Mouse (Mus musculus) forebrain, embryonic 16.5 days (tissue): ENCODE measurements around the gene Pbx3. TPM values are rescaled to one million over a fixed set of nuclear protein-coding genes. Genes with fewer than 3 reads are reported as not detected.

Experiments
- ATAC-seq: fragments of 200-750 bp; cut with Nextera tagmentation; 2 replicates; pipeline ENCODE4 v1.8.0; 2017; ENCODE audit warnings: mild to moderate bottlenecking, moderate library complexity
- H3K27ac ChIP-seq: fragments of 300-500 bp; sonication (generic); 2 replicates; pipeline ENCODE4 v1.5.1; 2014; ENCODE audit warnings: low read length, control low read depth
- H3K27me3 ChIP-seq: fragments of 300-500 bp; sonication (generic); replicated peaks from 2 replicates; pipeline ENCODE4 v1.6.1; 2014; ENCODE audit warnings: low read length; ENCODE audit not compliant: control insufficient read depth, insufficient read depth
- H3K36me3 ChIP-seq: fragments of 300-500 bp; sonication (generic); 2 replicates; pipeline ENCODE4 v1.6.1; 2014; ENCODE audit not compliant: control insufficient read depth, insufficient read depth
- H3K4me1 ChIP-seq: fragments of 300-500 bp; sonication (generic); replicated peaks from 2 replicates; pipeline ENCODE4 v1.6.1; 2014; ENCODE audit warnings: low read length; ENCODE audit not compliant: control insufficient read depth, insufficient read depth
- H3K4me2 ChIP-seq: fragments of 300-500 bp; sonication (generic); 2 replicates; pipeline ENCODE4 v1.6.1; 2014; ENCODE audit warnings: mild to moderate bottlenecking, low read length, control low read depth
- H3K4me3 ChIP-seq: fragments of 300-500 bp; sonication (generic); replicated peaks from 2 replicates; pipeline ENCODE4 v1.5.1; 2014; ENCODE audit warnings: mild to moderate bottlenecking, low read length, control low read depth
- H3K9ac ChIP-seq: fragments of 300-500 bp; sonication (generic); replicated peaks from 2 replicates; pipeline ENCODE4 v1.6.1; 2014; ENCODE audit warnings: low read depth, low read length, control low read depth
- H3K9me3 ChIP-seq: fragments of 300-500 bp; sonication (generic); 2 replicates; pipeline ENCODE4 v1.6.1; 2016; ENCODE audit warnings: low read length; ENCODE audit not compliant: control insufficient read depth
- WGBS: fragments of 180-500 bp; shearing (Covaris S2); extraction: QIAGEN DNeasy Blood & Tissue Kit; methylation state at CpG from one replicate; pipeline ENCODE4 v1.1.7; 2014; 5-methylcytosine and 5-hydroxymethylcytosine counted together
- polyA plus RNA-seq: library from polyadenylated mRNA; unstranded; fragments of >200 nt; fragmentation: Nextera tagmentation; extraction: Ambion mirVana; gene quantifications from 2 replicates; pipeline ENCODE4 v1.2.1, GENCODE M21; 2015

Gene Pbx3
- polyA plus RNA-seq, 1 experiment from 2014 or later, result 71.1 TPM

DNA sequence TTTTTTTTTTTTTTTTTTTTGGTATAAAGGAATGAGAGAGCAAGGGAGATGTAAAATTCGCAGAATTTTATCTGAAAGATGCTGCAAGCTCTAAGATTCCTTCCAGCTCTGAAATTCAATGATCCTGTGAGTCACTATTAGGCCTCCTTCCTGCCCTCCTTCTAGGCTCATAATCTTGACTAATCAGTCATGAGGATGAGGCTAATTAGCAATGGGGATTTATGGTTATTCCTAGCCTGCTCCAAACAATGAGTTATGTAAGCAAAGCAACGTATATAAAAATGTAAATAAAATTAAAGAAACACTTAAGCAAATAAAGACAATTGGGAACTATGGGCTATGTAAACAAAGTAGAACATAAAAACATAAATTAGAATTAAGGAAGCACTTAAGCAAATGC is 1.4 kb upstream of the Pbx3 start:
- H3K27me3 ChIP-seq, result no peaks in the 10 kb centered on the region
- H3K27ac ChIP-seq, result no peak overlapping the region
- no peaks in the 10 kb centered on the region for H3K36me3 ChIP-seq
- ATAC-seq, result no peak
- H3K9me3 ChIP-seq, result no peaks in the 10 kb centered on the region
- no peak overlapping the region for H3K4me2 ChIP-seq
- no peak overlapping the region for H3K9ac ChIP-seq
- 61% methylated on average over 2 of the region's 2 CpGs for WGBS
- H3K4me3 ChIP-seq, result no peak overlapping the region
- H3K4me1 ChIP-seq, result peaks cover 15% of the 10 kb centered on the region

DNA sequence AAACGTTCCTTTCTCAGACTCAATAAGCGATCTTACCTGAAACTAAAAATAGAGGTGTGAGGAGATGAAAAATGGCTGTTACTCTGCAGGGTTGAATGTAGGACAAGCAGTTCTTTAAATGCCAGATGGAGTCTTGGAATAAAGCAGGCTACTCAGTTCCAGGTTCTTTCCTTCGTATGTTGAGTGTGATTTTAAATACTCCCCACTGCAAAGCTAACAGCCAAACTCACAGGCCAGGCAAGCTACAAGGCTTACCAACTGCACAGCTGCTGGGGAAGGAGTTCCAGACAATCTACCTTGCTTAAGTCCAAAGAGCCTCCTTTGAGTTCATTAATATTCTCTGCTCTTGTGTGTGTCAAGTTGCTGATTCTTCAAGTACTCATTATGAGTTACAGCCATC is 944 bp upstream of the Pbx3 start:
- Histone ChIP-seq H3K27ac (no peak overlapping the region), H3K4me3 (no peak overlapping the region), H3K9ac (no peak overlapping the region), H3K9me3 (no peaks in the 10 kb centered on the region), H3K36me3 (no peaks in the 10 kb centered on the region), H3K4me2 (no peak overlapping the region), H3K4me1 (peaks cover 15% of the 10 kb centered on the region), H3K27me3 (no peaks in the 10 kb centered on the region; the same call in 1 of the 2 replicates)
- ATAC-seq, result no peak
- WGBS, result 33% methylated on average over 3 of the region's 3 CpGs

DNA sequence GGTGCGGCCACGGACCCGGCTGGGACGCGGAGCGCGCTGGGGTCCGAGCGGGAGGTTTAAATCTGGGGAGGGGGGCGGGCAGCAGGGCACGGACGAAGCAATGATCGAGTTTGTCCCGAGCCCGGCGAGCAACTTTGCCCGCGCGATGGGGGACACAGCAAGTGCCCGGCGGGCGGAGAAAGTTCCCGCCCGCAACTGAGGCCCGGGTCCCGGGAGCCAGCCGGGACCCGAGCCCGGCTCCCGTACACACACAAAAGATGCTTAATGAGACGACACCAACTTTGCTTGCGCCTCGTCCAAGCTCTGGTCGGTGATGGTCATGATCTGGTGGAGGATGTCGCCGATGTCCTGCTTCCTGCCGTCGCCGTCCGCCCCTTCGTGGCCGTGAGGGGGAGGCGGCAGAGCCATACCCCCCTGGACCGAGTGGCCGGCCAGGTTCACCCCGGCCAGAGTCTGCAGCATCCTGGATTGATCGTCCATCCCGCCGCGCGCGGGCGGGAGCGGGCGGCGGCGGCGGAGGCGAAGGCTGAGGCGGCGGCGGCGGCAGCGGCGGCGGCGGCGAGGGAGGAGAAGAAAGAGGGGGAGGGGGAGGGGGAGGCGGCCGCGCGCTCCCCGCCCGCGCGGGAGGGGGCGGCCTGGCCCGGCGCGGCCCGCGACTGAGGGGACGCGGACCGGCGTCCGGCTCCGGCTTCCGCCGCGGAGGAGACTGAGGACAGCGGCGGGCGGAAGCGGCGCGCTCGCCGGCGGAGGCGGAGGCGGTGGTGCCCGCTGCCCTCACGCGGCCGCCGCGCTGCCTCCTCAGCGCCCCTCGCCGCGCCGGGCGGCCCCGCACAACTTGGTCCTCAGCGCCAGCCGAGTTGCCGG is 1.3 kb downstream of the Pbx3 start:
- Histone ChIP-seq H3K27ac (peak overlapping the region; percentile 86), H3K27me3 (peaks cover 2% of the 10 kb centered on the region; the same call in 1 of the 2 replicates), H3K4me1 (peaks cover 15% of the 10 kb centered on the region), H3K9me3 (no peaks in the 10 kb centered on the region), H3K36me3 (no peaks in the 10 kb centered on the region), H3K4me3 (peak overlapping the region; percentile 79), H3K9ac (peak overlapping the region; percentile 81), H3K4me2 (peak overlapping the region; percentile 57)
- WGBS, result under 1% methylated on average over 67 of the region's 118 CpGs
- peak; percentile 46 for ATAC-seq

DNA sequence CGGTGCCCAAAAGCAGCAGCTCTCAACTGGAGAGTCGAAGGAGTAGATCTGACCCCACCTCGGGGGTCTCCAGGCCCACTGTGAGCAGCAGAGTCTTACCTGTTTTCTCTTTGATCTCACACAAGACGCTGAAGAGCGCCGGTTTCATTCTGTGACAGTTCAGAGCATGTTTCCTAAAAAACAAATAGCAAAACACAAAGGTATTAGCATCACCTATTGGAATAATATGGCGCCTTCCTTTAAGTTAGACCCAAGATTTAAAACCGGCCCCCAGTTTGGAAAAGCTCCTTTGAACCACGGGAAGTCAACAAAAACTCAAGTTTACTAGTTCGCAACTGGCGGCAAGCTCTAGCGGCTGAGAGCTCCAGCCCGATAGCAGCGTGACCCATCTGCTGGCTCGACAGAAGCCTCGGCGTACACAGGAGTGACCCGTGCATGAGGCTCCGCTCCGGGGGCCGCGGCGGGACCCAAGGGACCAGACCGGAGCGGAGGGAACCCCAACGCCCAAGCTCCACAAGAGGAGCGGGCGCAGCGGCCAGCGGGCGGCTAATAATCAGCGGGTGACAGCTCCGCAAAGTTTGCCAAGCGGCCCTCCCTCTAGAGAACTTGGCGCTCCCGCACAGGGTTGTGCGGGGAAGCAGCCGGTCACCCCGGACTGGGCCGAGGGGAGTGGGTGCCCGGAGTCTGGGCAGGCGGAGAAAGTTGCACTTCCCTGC is 2.1 kb downstream of the Pbx3 start:
- peaks cover 2% of the 10 kb centered on the region; the same call in 1 of the 2 replicates for H3K27me3 ChIP-seq
- peaks cover 15% of the 10 kb centered on the region for H3K4me1 ChIP-seq
- no peaks in the 10 kb centered on the region for H3K9me3 ChIP-seq
- peak overlapping the region; percentile 79 for H3K4me3 ChIP-seq
- H3K4me2 ChIP-seq, result peak overlapping the region; percentile 57
- peak overlapping the region; percentile 81 for H3K9ac ChIP-seq
- H3K36me3 ChIP-seq, result no peaks in the 10 kb centered on the region
- WGBS, result under 1% methylated on average over 36 of the region's 42 CpGs
- no peak for ATAC-seq
- peak overlapping the region; percentile 86 for H3K27ac ChIP-seq

DNA sequence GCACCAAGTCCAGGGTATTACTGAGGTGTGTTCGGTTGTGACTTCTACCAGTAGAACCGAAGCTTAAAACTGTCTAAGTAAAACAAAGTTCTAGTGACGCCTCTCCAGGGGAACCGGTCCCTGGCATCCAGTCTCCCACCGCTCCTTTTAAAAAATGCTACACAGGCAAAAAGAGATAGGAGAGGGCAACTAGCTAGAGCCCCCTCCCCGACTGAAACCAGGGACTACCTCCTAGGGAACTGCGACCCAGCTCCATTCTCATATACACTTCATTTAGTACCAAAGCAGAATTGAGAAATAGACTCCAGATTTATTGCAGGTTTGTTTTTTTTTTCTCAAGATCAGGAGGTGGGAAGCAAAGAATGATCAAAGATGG is 2.6 kb downstream of the Pbx3 start:
- peak overlapping the region; percentile 79 for H3K4me3 ChIP-seq
- ATAC-seq, result no peak
- WGBS, result 15% methylated on average over 7 of the region's 7 CpGs

DNA sequence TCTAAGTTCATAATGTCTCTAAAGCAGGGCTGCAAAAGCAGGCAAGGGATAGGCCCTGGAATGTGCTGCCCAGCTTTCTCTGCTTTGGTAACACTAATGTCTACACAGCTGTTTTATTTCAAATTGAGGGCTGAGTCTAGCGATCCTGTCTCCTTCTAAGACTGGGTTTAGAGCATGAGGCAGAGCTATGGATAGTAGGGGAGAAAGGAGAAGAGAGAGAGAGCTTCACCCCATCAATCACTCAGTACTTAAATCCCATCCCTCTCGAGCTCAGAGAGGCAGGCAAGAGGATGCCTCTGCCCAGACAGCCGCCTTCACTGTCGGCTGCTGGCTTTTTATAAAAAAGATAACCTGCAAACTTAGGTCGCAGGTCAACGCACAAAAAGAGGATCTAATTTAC is 4.5 kb downstream of the Pbx3 start:
- Histone ChIP-seq H3K9me3 (no peaks in the 10 kb centered on the region), H3K4me3 (peak overlapping the region; percentile 26), H3K4me1 (peaks cover 14% of the 10 kb centered on the region), H3K27me3 (peaks cover 5% of the 10 kb centered on the region; the same call in 1 of the 2 replicates), H3K27ac (0 out of 2 replicates have a peak overlapping the region, but pooled peaks have one; percentile 16), H3K4me2 (peak overlapping the region; percentile 42), H3K9ac (0 out of 2 replicates have a peak overlapping the region, but pooled peaks have one; percentile 19), H3K36me3 (no peaks in the 10 kb centered on the region)
- ATAC-seq, result no peak
- 43% methylated on average over 6 of the region's 6 CpGs for WGBS

More for the DNA sequence above, 2.6 kb downstream of the Pbx3 start:
- Histone ChIP-seq H3K27ac (no peak overlapping the region), H3K36me3 (no peaks in the 10 kb centered on the region), H3K4me2 (peak overlapping the region; percentile 57), H3K27me3 (peaks cover 2% of the 10 kb centered on the region; the same call in 1 of the 2 replicates), H3K9me3 (no peaks in the 10 kb centered on the region), H3K9ac (peak overlapping the region; percentile 81), H3K4me1 (peaks cover 15% of the 10 kb centered on the region)

DNA sequence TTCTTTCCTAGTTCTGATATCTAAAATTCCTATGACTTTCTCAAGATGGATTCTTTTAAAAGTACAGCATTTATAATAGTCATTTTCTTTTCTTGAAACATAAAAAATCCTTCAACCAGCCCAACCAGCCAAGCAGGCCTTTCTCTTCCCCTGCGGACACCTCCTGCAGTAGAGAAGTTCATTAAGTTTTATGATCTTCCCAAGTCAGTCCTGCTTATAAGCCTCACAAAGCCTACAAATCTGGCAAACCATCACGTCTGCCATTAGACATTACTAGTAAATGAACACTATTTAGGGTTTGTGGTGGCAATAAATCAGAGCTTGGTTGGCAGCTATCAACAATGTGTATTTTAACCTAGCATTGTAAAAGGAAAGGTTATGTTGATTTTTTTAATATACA is 5.9 kb downstream of the Pbx3 start:
- Histone ChIP-seq H3K9me3 (no peaks in the 10 kb centered on the region), H3K27ac (no peak overlapping the region), H3K27me3 (peaks cover 9% of the 10 kb centered on the region; the same call in 1 of the 2 replicates), H3K9ac (no peak overlapping the region), H3K36me3 (no peaks in the 10 kb centered on the region), H3K4me2 (peak overlapping the region; percentile 16), H3K4me3 (peak overlapping the region; percentile 8; the same call in 1 of the 2 replicates), H3K4me1 (peaks cover 10% of the 10 kb centered on the region)
- WGBS, result 82% methylated on average over 2 of the region's 2 CpGs
- no peak for ATAC-seq

DNA sequence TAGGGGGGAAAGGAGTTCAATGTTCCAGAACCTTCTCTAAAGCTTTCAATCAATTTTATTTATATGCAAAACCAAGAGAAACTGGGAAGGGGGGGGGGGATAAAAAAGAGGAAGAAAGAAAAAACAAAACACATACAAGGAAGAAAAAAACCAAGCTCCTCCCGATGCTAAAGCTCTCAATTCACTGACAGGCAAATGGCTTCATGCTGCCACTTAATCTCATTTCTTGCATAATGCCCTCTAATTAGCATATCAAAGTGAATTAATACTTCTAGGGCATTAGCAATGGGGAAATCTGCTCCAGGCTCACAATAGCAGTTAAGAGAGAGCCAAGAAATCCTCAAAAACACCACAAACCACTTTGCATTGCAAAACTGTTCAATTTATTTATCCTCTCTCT is 9.3 kb downstream of the Pbx3 start:
- H3K4me1 ChIP-seq, result peaks cover 25% of the 10 kb centered on the region
- no peaks in the 10 kb centered on the region for H3K36me3 ChIP-seq
- peaks cover 9% of the 10 kb centered on the region; the same call in 1 of the 2 replicates for H3K27me3 ChIP-seq
- H3K4me2 ChIP-seq, result no peak overlapping the region
- 0% methylated on average over 1 of the region's 1 CpGs for WGBS
- no peak overlapping the region for H3K4me3 ChIP-seq
- no peaks in the 10 kb centered on the region for H3K9me3 ChIP-seq
- ATAC-seq, result peak; percentile 63
- no peak overlapping the region for H3K9ac ChIP-seq
- peak overlapping the region; percentile 33 for H3K27ac ChIP-seq

DNA sequence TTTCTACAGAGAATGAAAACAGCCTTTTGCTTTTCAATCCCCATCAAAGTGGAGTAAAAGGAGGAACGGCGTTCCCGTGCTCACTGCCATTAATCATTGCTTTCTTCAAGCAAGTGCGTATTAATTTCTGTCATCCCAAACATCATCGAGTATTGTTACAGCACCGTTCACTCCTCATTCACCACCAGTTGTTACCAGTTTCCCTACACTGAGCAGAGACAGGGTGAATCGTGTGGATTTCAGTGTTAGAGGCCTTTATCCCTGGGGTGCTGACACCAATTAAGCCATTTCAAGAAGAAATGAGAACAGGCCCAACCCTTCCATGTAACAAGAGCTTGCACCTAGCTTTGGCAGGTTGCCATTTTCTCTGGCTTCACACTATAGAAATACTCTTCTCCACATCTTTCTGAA is 17.1 kb downstream of the Pbx3 start:
- no peak overlapping the region for H3K27ac ChIP-seq
- peaks cover 24% of the 10 kb centered on the region for H3K4me1 ChIP-seq
- H3K4me3 ChIP-seq, result no peak overlapping the region
- ATAC-seq, result no peak
- H3K27me3 ChIP-seq, result no peaks in the 10 kb centered on the region
- WGBS, result 11% methylated on average over 7 of the region's 7 CpGs
- H3K36me3 ChIP-seq, result no peaks in the 10 kb centered on the region
- H3K9ac ChIP-seq, result no peak overlapping the region
- no peaks in the 10 kb centered on the region for H3K9me3 ChIP-seq
- H3K4me2 ChIP-seq, result no peak overlapping the region; the same call in 1 of the 2 replicates
